Mouse (Mus musculus) left cerebral cortex, postnatal 10 days (tissue): ENCODE results near the gene Zbtb41. TPM values are rescaled to one million over a fixed set of nuclear protein-coding genes. Genes with fewer than 3 reads are reported as not detected.
A peak's percentile ranks its signal among the peaks of the same experiment; 100 is the strongest.

Source experiments
- DNase-seq, 2 experiments: peaks; one replicate each; pipeline ENCODE4 v3.0.0; 2021 to 2022; ENCODE audit warnings: low spot score in 2 of 2, mixed read lengths in 1 of 2; ENCODE audit errors: extremely low spot score in 1 of 2
- intact Hi-C: fragments of 180-260 bp; cut with DNase I; formaldehyde crosslinking; loops from one replicate; pipeline ENCODE4 v1.15.1; 2025
- total RNA-seq, 2 experiments: library from RNA; stranded (reverse); gene quantifications; 2 replicates each; pipeline ENCODE4 v1.2.3; 2021

Gene Zbtb41
- total RNA-seq, 2 experiments from 2014 or later: 28.8 to 35.4 TPM

DNA sequence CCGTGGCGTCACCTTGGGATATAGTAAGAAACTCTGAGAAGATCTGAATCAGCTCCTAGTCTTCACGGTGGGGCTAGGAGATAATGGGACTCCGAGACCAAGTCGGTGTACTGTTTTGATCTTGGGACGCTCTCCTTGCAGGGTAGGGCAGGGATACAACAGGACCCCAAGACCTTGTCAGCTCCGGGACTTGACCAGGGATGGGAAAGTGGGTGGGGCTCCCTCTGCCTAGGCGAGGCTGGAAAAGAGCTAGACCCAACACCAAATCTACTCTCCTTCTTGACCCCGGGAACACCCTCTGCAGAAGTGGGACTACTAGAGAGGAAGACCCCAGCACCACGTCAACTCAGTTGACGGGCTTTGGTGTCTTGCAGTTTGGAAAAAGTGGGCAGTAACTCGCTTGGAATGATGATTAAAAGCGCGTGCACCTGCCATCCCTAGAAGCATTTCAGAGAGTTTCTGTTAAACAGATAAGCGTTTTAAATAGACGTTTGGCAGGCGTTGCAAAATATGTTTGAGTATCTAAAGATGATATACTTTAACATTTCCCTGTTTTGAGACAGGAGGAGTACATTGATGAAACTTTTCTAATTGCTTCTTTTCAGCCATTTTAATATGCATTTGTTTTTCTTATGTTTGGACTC lies 33.3 kb downstream of the Zbtb41 start:
- DNase-seq: no peak

GRCm38 (mm10) chr1:139460807-139461206 lies 38.7 kb downstream of the Zbtb41 start:
- intact Hi-C loops: no loop called here
- DNase-seq: no peak

More for the DNA sequence above, 33.3 kb downstream of the Zbtb41 start:
- intact Hi-C loops: no loop called here

DNA sequence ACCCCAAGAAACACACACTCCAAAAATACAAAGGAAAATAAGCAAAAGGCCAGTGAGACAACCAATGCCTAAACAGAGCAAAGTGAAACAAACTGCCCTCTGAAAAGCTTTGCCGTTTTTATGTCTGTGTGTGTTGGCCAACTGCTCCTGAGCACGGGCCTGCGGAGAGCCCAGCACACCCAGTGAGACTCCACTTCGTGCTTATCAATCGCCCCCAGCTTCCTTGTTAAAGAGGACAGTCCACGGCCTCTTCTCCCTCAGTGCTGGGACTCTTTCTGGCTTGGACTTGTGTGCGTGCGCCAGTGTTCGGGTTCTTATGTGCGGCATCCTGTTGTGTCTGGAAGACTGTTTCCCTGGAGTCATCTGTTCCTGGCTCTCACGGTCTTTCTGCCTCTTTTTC lies 43.8 kb downstream of the Zbtb41 start:
- intact Hi-C loops: no loop called here
- DNase-seq: no peak

DNA sequence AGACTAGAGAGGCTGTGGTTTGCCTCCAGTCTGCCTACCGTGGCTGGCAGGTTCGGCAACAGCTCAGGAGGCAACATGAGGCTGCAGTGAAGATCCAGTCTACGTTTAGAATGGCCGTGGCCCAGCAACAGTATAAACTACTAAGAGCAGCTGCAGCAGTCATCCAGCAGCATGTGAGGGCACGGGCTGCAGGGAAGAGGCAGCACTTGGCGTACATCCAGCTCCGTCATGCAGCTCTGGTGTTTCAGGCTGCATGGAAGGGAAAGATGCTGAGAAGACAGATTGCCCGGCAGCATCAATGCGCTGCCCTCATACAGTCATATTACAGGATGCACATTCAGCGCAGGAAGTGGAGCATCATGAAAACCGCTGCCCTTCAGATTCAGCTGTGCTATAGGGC lies 56.8 kb downstream of the Zbtb41 start:
- intact Hi-C loops: no loop called here

GRCm38 (mm10) chr1:139480246-139480645 lies 58.2 kb downstream of the Zbtb41 start:
- DNase-seq: no peak
- intact Hi-C loops: no loop called here

More for the DNA sequence above, 56.8 kb downstream of the Zbtb41 start:
- peak in 1 of 2 experiments; percentile 28 for DNase-seq

- intact Hi-C loops: no loop called here
- DNase-seq: no peak
These were observed 59.1 kb downstream of the Zbtb41 start for GRCm38 (mm10) chr1:139481146-139481545.

DNA sequence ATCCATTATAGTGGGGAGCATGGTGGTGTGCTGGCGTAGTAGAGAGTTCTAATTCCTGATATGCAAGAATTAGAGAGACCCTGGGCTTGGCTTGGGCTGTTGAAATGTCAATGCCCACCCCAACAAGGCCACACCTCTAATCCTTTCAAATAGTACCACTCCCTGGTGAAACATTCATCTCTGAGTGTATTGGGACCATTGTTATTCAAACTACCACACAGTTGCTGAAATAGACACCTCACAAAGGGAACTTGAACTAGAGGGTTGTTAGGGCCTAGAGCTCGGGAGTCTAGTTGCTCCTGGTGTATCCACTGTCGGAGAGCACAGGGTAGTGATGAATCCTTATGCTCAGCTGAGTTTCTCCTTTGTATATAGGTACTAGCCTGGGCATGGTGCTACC lies 72.5 kb downstream of the Zbtb41 start:
- intact Hi-C loops: no loop called here

DNA sequence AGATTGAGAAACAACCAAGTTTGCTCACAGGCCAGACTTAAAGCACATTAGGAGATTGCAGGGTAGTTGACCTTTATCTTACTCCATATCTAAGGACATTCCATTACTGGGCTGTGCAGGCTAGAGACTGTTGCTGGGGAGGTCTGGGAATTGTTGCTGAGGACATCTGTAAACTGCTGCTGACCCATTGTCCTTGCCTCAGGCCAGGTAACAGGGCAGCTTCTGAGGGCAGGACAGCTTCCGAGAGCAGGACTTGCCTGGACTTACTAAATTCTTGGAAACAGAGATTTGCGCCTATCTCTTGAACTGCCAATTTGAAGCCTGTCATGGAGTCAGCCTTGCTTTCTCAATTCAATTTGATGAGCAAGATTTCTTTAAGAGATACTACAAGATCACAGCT lies 73.3 kb downstream of the Zbtb41 start:
- DNase-seq: no peak
- intact Hi-C loops: no loop called here

More for the DNA sequence above, 72.5 kb downstream of the Zbtb41 start:
- no peak for DNase-seq

GRCm38 (mm10) chr1:139496212-139496611 lies 74.1 kb downstream of the Zbtb41 start:
- DNase-seq: no peak
- intact Hi-C loops: no loop called here

GRCm38 (mm10) chr1:139499751-139500150 lies 77.7 kb downstream of the Zbtb41 start:
- DNase-seq: no peak
- intact Hi-C loops: no loop called here

DNA sequence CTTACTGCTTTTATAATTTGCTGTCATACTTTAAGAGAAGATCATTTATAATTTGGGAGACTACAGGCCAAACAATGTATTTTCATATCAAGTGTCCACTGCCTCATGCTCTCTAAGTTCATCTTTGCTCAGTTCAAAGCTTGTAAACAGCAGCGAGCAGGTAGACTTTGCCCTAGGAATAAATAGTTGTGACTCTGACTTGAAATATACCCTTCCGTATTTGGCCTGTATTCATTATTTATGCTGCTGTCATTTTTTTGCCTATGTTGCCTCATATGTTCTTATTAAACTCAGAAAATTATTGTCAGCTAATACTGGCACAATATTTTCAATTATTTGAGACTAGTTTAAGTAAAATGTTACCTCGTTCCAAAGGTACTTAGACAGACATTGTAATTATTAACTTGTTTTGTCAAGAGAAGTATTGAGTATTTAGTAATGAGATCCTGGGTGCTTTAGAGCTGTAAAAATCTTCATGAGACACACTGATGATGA lies 79.2 kb downstream of the Zbtb41 start, which contains the start of gene F13b:
Gene F13b, plus strand, starts transcription at position 445 of the 495 bp plus-strand sequence.
- no peak for DNase-seq
- intact Hi-C loops: no loop called here

Other genes with a start within 250 kb of the Zbtb41 start
- 1 to 10 TPM; 1.1 to 1.2 TPM for gene Crb1, start 45.2 kb upstream of the Zbtb41 start, total RNA-seq
- gene Aspm, start 32.5 kb downstream of the Zbtb41 start, total RNA-seq: 1 to 10 TPM; 2.0 to 2.2 TPM
- not detected for gene F13b, start 79.4 kb downstream of the Zbtb41 start, total RNA-seq
- gene Cfhr1, start 138.0 kb downstream of the Zbtb41 start, total RNA-seq: not detected